Mouse (Mus musculus): ENCODE data around the gene Scmh1. TPM values are rescaled to one million over a fixed set of nuclear protein-coding genes. Genes with fewer than 3 reads are reported as not detected.

Scmh1 gene
- total RNA-seq (2021): 10 to 100 TPM; 59.3 to 64.7 TPM

- intact Hi-C loops (cut with DNase I): no loop called here
- peak; percentile 43 for DNase-seq (ENCODE audit: low spot score)
Measured at GRCm38 (mm10) chr4:120405144-120405805, at the start of gene Scmh1. Gene Scmh1 (plus strand): TSS chr4:120405281.

GRCm38 (mm10) chr4:120360011-120360521 lies 45.0 kb upstream of the Scmh1 start:
- DNase-seq (ENCODE audit: low spot score): no peak
- intact Hi-C loops (cut with DNase I): no loop called here

- no peak for DNase-seq (ENCODE audit: low spot score)
- intact Hi-C loops (cut with DNase I): no loop called here
Measured at GRCm38 (mm10) chr4:120364729-120365128, 40.4 kb upstream of the Scmh1 start.

GRCm38 (mm10) chr4:120365456-120365855 lies 39.6 kb upstream of the Scmh1 start:
- DNase-seq (ENCODE audit: low spot score): no peak
- intact Hi-C loops (cut with DNase I): no loop called here

DNA sequence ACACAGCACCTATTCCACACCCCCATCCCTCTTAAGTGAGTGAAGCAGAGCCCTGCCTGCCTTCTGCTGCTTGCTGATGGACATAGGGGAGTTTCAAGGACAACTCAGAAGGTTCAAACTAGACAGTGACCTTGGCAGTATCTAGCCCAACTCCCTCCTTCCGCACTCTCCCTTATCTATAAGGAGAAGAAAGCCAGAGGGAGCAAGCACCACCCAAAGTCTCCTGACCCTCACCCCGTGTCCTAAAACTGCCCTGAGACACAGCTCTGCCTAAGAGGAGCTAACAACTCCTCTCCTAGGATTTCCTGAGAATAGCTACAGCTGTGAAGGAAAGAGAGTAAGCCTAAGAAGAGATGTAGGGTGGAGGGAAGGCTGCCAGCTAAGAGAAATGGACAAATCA lies 37.0 kb upstream of the Scmh1 start:
- intact Hi-C loops (cut with DNase I): loop anchor here (2.0 kb wide), 1 partner anchor 143 kb away; no protein-coding TSS in a partner anchor

GRCm38 (mm10) chr4:120368663-120369062 lies 36.4 kb upstream of the Scmh1 start:
- intact Hi-C loops (cut with DNase I): loop anchor here (2.0 kb wide), 1 partner anchor 144 kb away; no protein-coding TSS in a partner anchor
- DNase-seq (ENCODE audit: low spot score): no peak

More for the DNA sequence above, 37.0 kb upstream of the Scmh1 start:
- DNase-seq (ENCODE audit: low spot score): no peak

- intact Hi-C loops (cut with DNase I): loop anchor here (2.0 kb wide), 1 partner anchor 144 kb away; no protein-coding TSS in a partner anchor
- DNase-seq (ENCODE audit: low spot score): peak; percentile 31
Measured at GRCm38 (mm10) chr4:120369156-120369555, 35.9 kb upstream of the Scmh1 start.

DNA sequence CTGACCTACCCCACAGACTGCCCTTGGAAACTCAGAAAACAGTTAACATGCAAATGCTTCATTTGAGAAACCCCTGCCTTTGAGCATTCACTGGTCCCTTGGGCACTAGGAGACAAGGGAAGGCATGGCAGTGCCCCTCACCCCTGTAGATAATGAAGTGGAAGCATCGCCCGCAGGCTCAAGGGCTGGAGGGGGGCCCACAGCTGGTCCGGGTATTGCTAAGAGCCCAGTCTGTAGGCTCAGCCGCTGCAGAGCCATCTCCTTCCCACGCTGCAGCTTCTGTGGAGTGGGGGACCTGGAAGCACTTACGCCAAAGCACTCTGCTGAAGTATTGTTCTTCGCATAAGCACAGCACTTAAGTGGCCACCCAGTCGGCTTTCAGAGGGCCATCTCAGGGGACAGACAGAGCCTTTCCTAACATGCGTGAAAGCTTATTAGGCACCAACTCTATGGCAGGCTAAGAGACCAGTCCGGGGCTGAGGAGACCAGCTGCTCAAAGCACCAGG lies 35.2 kb upstream of the Scmh1 start:
- intact Hi-C loops (cut with DNase I): loop anchor here (2.0 kb wide), 1 partner anchor 145 kb away; no protein-coding TSS in a partner anchor
- no peak for DNase-seq (ENCODE audit: low spot score)

DNA sequence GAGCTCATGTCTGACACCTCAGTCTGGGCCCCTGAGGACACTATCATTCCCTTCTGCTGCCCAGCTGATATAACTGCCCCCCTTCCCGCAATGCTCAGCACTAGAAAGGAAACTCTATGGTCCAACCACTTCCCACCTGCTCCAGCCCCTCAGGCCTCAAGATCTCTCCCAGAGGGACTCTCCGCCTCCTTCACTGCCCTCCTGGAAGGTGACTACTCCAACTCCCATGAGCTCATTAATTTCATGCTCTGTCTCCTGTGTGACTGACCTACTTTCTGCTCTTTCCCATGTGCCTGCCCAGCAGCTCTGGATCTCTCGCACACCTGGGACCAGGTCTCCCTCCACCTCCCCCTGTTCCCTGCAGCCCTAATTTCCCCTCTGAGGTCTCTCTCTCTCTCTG lies 32.2 kb upstream of the Scmh1 start:
- DNase-seq (ENCODE audit: low spot score): no peak

GRCm38 (mm10) chr4:120373813-120374212 lies 31.3 kb upstream of the Scmh1 start:
- no peak for DNase-seq (ENCODE audit: low spot score)
- intact Hi-C loops (cut with DNase I): no loop called here

More for the DNA sequence above, 32.2 kb upstream of the Scmh1 start:
- intact Hi-C loops (cut with DNase I): no loop called here

GRCm38 (mm10) chr4:120380811-120381391 lies 24.2 kb upstream of the Scmh1 start:
- DNase-seq (ENCODE audit: low spot score): peak; percentile 82
- intact Hi-C loops (cut with DNase I): loop anchor here (1.0 kb wide), 2 partner anchors 151 to 156 kb away; no protein-coding TSS in a partner anchor

GRCm38 (mm10) chr4:120385496-120385895 lies 19.6 kb upstream of the Scmh1 start:
- intact Hi-C loops (cut with DNase I): loop anchor here (5.0 kb wide), 1 partner anchor 297 kb away; no protein-coding TSS in a partner anchor
- DNase-seq (ENCODE audit: low spot score): no peak

DNA sequence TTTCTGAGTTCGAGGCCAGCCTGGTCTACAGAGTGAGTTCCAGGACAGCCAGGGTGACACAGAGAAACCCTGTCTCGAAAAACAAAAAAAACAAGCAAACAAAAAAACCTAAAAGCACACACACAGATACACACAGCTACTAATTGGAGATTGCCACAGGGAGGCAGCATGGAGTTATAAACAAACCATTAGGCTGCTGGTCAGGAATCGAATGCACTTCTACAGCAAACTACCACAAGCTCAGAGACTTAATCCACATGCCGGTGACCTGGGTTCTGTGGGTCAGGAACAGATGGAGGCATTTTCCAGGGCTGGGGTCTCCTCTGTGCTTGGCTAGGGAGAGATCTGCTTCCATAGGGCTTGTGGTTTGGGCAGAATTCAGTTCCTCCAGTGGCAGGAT lies 17.6 kb upstream of the Scmh1 start:
- intact Hi-C loops (cut with DNase I): loop anchor here (5.0 kb wide), 1 partner anchor 295 kb away; no protein-coding TSS in a partner anchor
- DNase-seq (ENCODE audit: low spot score): no peak

DNA sequence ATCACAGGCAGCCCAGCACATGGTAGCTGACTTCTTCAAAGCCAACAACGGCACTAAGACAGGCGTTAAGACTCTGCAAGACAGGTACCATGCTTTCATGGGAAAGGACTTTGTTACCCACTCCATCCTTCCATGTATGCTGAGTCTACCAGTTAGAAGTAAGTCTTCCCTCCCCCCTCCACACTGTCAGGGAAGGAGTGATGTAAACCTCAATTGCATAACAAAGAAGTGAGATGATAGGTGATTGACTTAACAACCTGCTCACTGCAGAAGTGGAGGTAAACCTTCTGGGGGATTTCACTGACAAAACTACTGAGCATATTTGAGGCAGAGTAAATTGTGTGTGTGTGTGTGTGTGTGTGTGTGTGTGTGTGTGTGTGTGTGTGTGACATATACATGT lies 17.1 kb upstream of the Scmh1 start:
- no peak for DNase-seq (ENCODE audit: low spot score)
- intact Hi-C loops (cut with DNase I): loop anchor here (5.0 kb wide), 1 partner anchor 294 kb away; no protein-coding TSS in a partner anchor

GRCm38 (mm10) chr4:120388998-120389542 lies 16.0 kb upstream of the Scmh1 start:
- intact Hi-C loops (cut with DNase I): loop anchor here (5.0 kb wide), 1 partner anchor 293 kb away; no protein-coding TSS in a partner anchor
- no peak for DNase-seq (ENCODE audit: low spot score)

DNA sequence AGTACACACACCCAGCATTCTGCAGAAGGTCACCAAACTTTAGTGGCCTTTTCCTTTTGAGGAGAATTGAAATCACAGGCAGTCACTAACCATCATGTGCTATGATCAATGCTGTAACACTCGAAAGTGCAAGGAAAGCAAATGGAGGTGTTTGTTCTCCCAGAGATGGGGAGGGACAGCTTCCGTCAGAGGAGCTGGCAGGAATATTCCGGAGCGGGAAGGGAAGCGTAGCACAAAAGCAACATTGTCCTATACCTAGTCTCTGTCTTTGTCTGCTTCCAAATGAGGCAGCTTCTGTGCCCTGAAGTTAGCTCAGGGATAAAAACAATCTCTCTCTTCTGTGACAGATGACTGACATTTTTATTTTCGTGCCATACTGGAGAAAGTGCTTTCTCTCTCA lies 15.5 kb upstream of the Scmh1 start:
- intact Hi-C loops (cut with DNase I): loop anchor here (5.0 kb wide), 1 partner anchor 293 kb away; no protein-coding TSS in a partner anchor
- no peak for DNase-seq (ENCODE audit: low spot score)

GRCm38 (mm10) chr4:120391591-120391990 lies 13.5 kb upstream of the Scmh1 start:
- DNase-seq (ENCODE audit: low spot score): no peak
- intact Hi-C loops (cut with DNase I): no loop called here

DNA sequence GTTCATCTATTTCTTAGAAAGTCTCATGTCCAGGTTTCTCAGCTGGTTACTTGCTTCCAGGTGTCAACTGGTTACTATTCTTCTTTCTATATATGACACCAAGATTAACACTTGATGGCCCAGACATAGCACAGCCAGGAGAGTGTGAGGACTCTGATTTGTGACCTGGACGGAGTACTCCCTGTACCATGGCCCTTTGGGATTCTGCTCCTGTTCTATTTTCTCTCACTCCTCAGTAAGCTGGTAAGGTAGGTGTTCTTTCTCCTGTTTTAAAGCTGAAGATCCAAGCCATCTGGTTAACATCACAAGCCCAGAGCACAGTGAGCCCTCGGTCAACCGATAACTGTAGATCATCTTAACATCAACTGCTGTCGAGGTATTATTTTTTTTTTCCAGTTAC lies 12.7 kb upstream of the Scmh1 start:
- no peak for DNase-seq (ENCODE audit: low spot score)
- intact Hi-C loops (cut with DNase I): no loop called here

- intact Hi-C loops (cut with DNase I): no loop called here
- no peak for DNase-seq (ENCODE audit: low spot score)
Measured at GRCm38 (mm10) chr4:120392748-120393147, 12.3 kb upstream of the Scmh1 start.

DNA sequence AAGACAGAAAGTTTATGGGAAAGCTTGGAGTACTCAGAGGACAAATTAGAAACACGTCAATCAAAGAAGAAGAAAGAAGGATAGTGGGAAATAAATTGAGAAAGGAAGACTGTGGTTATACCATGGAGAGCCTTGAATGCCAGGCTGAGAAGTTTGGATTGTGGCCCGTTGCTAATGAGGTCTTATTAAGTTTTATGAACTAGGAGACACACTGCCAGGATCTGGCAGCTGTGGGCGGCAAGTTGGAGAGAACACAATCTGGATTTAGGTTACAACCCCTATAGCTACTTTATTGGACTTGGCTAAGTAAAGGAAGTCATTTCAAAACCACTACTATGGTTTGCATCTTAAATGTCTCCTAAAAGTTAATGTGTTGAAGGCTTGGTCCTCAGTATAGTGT lies 4.8 kb upstream of the Scmh1 start:
- DNase-seq (ENCODE audit: low spot score): no peak
- intact Hi-C loops (cut with DNase I): no loop called here

Data from heart, postnatal 25 days (tissue).